Mouse (Mus musculus) spleen, postnatal 4 days (tissue): ENCODE measurements around the gene Mapk1.

Experiments
- DNase-seq, 2 experiments: peaks; one replicate each; pipeline ENCODE4 v3.0.0; 2022; ENCODE audit warnings: low spot score in 2 of 2

The Mapk1 gene

GRCm38 (mm10) chr16:17015853-17016230 lies 32.7 kb downstream of the Mapk1 start:
- DNase-seq: no peak

DNA sequence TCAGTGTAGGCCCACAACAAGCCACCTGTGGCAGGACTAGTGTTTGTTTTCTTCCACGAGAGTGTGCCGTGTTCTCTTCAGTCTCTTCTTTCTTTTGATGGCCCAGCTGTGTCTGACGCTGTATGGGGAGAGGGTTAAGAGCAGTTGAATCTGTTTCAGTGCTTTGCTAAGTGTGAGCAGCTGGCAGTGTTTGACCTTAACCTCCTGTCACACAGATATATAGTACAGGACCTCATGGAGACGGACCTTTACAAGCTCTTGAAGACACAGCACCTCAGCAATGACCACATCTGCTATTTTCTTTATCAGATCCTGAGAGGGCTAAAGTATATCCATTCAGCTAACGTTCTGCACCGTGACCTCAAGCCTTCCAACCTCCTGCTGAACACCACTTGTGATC lies 34.9 kb downstream of the Mapk1 start:
- no peak for DNase-seq

GRCm38 (mm10) chr16:17024469-17025148 lies 41.4 kb downstream of the Mapk1 start:
- no peak for DNase-seq

GRCm38 (mm10) chr16:17029971-17030695 lies 47.0 kb downstream of the Mapk1 start:
- no peak for DNase-seq

- DNase-seq: no peak
These were observed 50.6 kb downstream of the Mapk1 start for GRCm38 (mm10) chr16:17033754-17034153.

- no peak for DNase-seq
These were observed 57.5 kb downstream of the Mapk1 start for GRCm38 (mm10) chr16:17040716-17041115.

- DNase-seq: no peak
These were observed 58.2 kb downstream of the Mapk1 start for GRCm38 (mm10) chr16:17041417-17041816.

DNA sequence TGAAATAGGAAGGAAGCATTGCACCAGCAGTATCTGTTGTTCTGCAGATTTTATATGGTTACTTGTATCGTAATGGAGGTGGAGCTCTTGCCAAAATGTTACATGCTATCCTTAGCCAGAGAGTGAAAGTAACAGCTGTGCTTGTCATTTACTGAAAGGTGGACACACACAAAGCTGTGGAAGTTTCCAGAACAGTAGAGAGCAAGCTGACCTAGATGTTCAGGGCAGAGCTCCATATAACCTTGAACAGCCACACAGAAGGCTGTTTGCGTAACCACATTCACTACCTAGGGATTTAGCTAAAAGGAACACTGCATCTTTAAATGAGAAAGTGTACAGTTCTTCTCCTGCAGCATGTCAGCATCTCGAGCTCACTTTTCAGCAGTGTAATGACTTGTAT lies 61.1 kb downstream of the Mapk1 start:
- DNase-seq: no peak

DNA sequence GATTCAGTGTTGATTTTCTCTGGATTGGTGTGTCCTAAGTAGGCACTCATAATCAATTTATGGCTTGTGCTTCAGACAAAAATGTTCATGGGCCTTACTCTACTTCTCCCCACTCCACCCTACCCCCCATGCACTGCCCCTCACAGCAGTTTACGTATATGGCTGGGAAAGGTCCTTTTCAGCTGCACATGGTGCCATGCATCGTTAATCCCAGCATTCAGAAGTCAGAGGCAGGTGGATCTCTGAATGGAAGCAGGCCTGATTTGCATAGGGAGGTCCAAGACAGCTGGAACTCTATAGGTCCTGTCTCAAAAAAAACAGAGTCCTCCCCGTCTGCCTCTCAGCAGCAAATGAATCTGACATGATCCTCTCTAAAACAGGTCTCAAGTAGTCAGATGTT lies 62.1 kb downstream of the Mapk1 start:
- DNase-seq: no peak

- DNase-seq: no peak
These were observed 66.7 kb downstream of the Mapk1 start for GRCm38 (mm10) chr16:17049886-17050285.

GRCm38 (mm10) chr16:17052087-17052486 lies 68.9 kb downstream of the Mapk1 start:
- no peak for DNase-seq

GRCm38 (mm10) chr16:17053903-17054302 lies 70.7 kb downstream of the Mapk1 start:
- no peak for DNase-seq

DNA sequence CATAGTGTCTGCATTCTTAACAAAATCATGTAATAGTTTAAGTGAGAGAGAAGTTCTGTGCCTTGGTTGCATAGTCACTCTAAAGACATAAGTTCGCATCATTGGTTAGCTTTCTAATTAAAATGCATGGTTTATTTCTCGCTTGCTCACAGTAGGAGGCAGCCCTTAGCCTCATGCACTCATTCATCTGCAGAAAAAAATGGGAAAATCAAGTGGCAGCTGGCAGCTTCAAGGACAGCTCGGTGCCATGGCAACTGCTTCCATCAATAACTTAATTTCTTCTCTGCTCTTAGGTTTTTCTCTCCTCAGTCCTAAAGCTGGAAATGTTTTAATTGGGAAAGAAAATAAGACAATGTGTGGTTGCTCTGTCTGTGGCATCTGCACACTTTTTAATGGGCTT lies 72.4 kb downstream of the Mapk1 start:
- no peak for DNase-seq

GRCm38 (mm10) chr16:17062338-17062737 lies 79.2 kb downstream of the Mapk1 start:
- no peak for DNase-seq

DNA sequence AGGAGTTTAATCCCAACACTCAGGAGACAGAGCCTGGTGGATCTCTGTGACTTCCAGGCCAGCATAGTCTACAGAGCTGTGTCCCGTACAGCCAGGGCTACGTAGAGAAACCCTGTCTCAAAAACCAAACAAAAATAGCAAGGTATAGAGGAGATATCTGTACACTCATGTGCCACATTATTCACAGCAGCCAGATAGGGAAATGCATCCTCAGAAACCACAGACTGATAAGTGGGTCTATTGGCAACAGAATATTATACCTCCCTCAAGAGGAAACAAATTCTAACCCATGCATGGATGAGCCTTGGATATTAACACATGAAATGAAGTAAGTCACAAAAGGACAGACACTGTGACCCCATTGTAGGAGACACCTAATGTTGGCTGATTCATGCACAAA lies 84.4 kb downstream of the Mapk1 start:
- no peak for DNase-seq

DNA sequence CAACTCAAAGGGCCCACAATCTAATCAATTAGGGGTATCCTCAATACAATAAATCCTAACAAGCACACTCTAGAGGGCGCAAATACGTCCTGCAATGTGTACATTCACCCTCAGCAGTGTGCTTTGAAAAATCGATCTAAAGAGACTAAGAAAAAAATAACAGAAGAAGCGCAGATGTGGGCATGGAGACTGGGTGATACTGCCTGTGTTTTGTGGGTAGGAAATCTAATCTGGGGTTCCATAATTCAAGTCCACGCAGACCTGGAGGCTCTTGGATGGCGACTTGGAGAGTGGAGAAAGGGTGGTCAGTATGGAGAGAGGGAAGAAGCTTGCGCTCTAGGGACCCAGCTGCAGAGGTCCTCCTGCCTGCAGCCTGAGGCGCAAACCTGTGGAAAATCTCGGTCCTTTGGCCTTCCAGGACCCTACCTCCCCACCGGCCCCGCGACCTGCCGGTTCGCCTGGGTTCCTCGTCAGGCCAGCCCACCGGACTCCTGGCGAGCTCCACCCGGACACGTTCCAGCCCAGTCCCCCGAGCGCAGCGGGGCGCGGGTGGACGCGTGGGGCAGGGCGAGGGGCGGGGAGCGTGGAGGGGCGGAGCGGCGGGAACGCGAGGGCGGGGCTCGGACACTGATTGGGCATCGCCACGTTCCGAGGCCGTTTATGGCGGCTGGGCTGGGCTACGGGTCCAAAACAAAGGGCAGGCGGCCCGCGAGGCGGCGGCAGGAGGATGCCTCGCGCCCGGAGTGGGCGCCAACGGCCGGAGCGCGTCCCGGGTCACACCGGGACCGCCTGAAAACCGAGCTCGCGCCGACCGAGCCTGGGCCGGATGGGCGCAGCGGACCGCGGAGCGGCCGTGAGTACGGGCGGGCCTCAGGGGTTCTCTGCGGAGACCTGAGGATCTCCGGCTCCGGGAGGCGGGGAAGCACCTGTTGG lies 86.6 kb downstream of the Mapk1 start, which contains the start of gene Ypel1:
TSS of gene Ypel1 (plus strand) at position 186 of the 933 bp plus-strand sequence.
- peak; percentile 72 to 85 for DNase-seq

GRCm38 (mm10) chr16:17070716-17071115 lies 87.5 kb downstream of the Mapk1 start:
- no peak for DNase-seq

DNA sequence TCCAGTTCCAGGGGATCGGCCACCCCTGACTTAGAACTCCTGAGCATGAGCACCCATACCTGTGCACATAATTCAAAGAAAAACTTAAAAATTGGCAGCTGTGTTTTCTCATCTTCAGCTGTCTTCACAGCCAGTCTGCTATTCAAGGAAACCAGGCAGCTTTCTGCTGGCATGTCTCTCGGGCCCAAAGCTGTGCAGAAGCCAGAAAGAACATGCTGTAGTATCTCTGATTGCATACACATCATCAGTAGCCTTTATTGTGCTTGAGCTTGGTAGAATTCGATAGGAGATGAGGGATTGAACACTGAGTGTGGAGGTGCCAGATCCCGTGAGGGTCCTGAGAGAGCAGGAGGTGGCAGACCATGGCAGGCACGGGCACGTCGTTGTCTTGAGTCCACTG lies 89.8 kb downstream of the Mapk1 start:
- DNase-seq: no peak

DNA sequence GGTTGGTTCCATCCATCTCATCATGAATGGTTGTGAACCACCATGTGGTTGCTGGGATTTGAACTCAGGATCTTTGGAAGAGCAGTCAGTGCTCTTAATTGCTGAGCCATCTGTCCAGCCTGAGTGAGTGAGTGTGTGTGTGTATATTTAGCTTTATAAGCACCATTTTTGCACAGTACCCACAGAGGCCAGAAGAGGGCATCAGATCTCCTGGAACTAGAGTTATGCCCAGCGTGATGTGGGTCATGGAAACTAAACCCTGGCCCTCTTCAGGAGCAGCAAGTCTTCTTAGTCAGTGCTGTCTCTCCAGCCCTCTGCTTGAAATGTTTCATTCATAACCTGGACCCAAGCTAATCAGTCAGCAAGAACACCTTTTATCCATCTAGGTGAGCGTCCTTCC lies 93.1 kb downstream of the Mapk1 start:
- DNase-seq: no peak

GRCm38 (mm10) chr16:17076869-17077268 lies 93.7 kb downstream of the Mapk1 start:
- DNase-seq: no peak

DNA sequence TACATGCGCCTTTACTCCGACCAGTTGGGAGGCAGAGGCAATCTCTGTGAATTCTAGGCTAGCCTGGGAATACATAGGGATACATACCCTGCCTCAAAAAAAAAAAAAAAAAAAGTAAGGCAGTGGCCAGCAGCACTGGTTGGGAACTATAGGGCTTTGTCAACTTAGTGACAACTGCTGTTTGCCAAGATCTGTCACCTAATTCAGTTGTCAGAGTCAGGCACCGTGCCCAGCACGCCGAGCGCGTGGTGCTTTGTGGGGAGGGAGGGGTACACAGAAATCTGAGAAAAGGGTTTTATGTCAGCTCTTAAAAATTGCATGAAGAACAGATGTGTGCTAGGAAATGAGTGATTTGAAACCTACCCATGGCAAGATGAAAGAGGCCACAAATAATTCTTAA lies 94.9 kb downstream of the Mapk1 start:
- DNase-seq: no peak

GRCm38 (mm10) chr16:17082121-17082792 lies 99.1 kb downstream of the Mapk1 start:
- no peak for DNase-seq
